Mouse (Mus musculus): Measurements from ENCODE around the gene Gatm. TPM values are rescaled to one million over a fixed set of nuclear protein-coding genes. Genes with fewer than 3 reads are reported as not detected.
A peak's percentile ranks its signal among the peaks of the same experiment; 100 is the strongest.

Gatm gene
- 41.3 and 45.0 TPM in 2 replicates for polyA plus RNA-seq (2015; fragmentation: Nextera tagmentation; extraction: Ambion mirVana)

- 3% methylated on average over 48 of the region's 48 CpGs for WGBS
- Histone ChIP-seq H3K9ac (replicated peaks) (peak within 1 kb of the TSS; percentile 59), H3K27ac (replicated peaks) (peak within 1 kb of the TSS; percentile 48; the same call in 1 of the 2 replicates), H3K9me3 (replicated peaks) (no peaks in the 10 kb centered on the region), H3K4me3 (replicated peaks) (peak within 1 kb of the TSS; percentile 54), H3K27me3 (replicated peaks) (0 out of 2 replicates have a peak, but pooled peaks cover 5% of the 10 kb centered on the region), H3K4me2 (peak within 1 kb of the TSS; percentile 68), H3K4me1 (peaks cover 10% of the 10 kb centered on the region; the same call in 1 of the 2 replicates), H3K36me3 (no peaks in the 10 kb centered on the region)
- peak; percentile 99 for ATAC-seq (ENCODE audit: low FRiP score)
Measured at GRCm38 (mm10) chr2:122610746-122611653, at the start of gene Gatm. Gene Gatm, minus strand, starts transcription at chr2:122611303.

GRCm38 (mm10) chr2:122659825-122660224 is 48.7 kb upstream of the Gatm start:
- ATAC-seq (ENCODE audit: low FRiP score), result no peak
- no peaks in the 10 kb centered on the region for H3K4me1 ChIP-seq
- WGBS, result 90% methylated on average over 7 of the region's 7 CpGs

DNA sequence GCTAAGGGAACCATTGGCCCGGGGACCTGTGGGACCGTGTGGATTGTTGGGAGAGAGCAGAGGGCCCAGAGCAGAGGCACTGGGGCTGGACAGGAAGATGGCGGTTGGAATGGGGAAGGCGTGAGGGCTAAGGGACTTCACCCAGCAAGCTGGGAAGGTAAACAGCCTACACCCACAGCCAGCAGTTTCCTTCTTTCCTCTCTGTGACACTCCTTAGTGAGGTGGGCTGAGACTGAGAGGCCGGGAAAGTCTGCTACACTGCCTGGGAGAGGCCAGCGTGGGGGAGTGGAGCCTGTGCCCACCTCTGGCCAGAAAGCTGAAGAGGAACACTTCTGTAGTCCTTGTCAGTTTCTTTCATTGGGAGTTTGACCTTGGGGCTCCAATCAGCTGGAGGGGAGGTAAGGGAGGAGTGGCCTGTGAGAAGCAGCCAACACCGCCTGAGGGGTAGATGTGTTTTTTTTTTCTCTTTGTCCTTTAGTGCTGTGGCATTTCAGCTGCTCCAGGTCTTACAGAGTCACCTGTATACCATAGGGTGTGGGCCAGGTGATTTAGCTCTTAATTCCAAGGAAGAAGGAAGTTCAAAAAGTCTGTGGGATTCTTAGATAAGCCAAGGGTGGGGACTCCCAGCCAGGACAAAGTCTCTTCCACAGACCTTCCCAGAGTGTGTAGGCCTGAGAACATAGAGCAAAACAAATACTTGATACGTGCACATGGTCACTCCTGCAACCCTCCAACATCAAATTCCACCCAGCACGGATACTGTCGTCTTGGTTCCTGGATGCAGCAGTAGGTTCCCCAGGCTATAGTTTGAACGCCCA is 46.8 kb upstream of the Gatm start:
- WGBS, result 89% methylated on average over 11 of the region's 11 CpGs
- Histone ChIP-seq H3K27me3 (replicated peaks) (no peaks in the 10 kb centered on the region), H3K9ac (replicated peaks) (no peak overlapping the region), H3K9me3 (replicated peaks) (no peaks in the 10 kb centered on the region), H3K36me3 (no peaks in the 10 kb centered on the region), H3K4me1 (no peaks in the 10 kb centered on the region), H3K4me3 (replicated peaks) (no peak overlapping the region), H3K27ac (replicated peaks) (no peak overlapping the region), H3K4me2 (no peak overlapping the region)
- ATAC-seq (ENCODE audit: low FRiP score), result no peak

More at GRCm38 (mm10) chr2:122659825-122660224, 48.7 kb upstream of the Gatm start:
- H3K9ac ChIP-seq (replicated peaks), result no peak overlapping the region
- H3K4me2 ChIP-seq, result no peak overlapping the region
- no peaks in the 10 kb centered on the region for H3K9me3 ChIP-seq (replicated peaks)
- H3K27me3 ChIP-seq (replicated peaks), result no peaks in the 10 kb centered on the region; the same call in 1 of the 2 replicates
- no peak overlapping the region for H3K4me3 ChIP-seq (replicated peaks)
- H3K36me3 ChIP-seq, result no peaks in the 10 kb centered on the region
- H3K27ac ChIP-seq (replicated peaks), result no peak overlapping the region

DNA sequence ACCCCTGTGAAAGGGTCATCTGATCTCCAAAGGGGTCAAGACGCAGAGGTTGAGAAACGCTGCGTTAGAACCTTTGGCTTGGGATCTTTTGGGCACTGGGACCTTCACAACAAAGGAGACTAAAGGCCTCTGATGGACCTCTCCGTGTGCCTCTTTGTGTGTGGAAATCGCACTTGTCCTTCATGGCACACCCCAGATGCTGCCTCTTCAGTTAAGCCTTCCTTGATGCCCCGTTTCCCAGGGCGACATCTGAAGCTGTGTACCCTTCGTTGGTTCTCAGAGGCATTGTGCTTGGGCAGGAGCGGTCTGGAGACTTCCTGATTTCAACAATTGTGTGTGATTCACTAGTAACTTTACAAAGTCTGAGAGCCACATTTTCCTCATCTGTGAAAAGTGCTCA is 45.7 kb upstream of the Gatm start:
- no peak overlapping the region for H3K4me3 ChIP-seq (replicated peaks)
- H3K27ac ChIP-seq (replicated peaks), result no peak overlapping the region
- no peak for ATAC-seq (ENCODE audit: low FRiP score)
- 84% methylated on average over 9 of the region's 9 CpGs for WGBS
- H3K36me3 ChIP-seq, result no peaks in the 10 kb centered on the region
- H3K9ac ChIP-seq (replicated peaks), result no peak overlapping the region
- no peaks in the 10 kb centered on the region for H3K27me3 ChIP-seq (replicated peaks)
- H3K4me2 ChIP-seq, result no peak overlapping the region
- H3K9me3 ChIP-seq (replicated peaks), result no peaks in the 10 kb centered on the region
- H3K4me1 ChIP-seq, result no peaks in the 10 kb centered on the region

DNA sequence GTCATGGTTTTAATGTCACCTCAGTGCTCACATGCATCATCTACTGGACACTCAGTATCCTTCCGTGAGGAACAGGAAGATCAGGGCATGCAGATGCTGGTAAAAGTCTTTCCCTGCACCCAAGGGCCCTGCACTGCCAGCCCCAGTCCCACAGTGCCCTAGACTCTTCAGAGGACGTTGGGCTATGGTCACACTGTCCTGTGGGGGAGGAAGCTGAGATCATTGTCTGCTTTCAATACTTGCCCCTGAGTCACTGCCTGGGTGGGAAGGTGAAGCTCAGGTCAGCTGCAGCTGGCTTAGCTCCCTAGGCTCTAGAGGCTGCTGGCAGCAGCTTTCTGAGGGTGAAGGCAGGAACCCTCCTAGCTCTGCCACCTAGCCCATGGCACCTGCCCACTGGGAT is 44.9 kb upstream of the Gatm start:
- Histone ChIP-seq H3K27me3 (replicated peaks) (no peaks in the 10 kb centered on the region), H3K9ac (replicated peaks) (no peak overlapping the region), H3K36me3 (no peaks in the 10 kb centered on the region), H3K4me3 (replicated peaks) (no peak overlapping the region), H3K27ac (replicated peaks) (no peak overlapping the region), H3K4me2 (no peak overlapping the region), H3K9me3 (replicated peaks) (no peaks in the 10 kb centered on the region), H3K4me1 (no peaks in the 10 kb centered on the region)
- WGBS, result 56% methylated on average over 2 of the region's 2 CpGs
- ATAC-seq (ENCODE audit: low FRiP score), result no peak

DNA sequence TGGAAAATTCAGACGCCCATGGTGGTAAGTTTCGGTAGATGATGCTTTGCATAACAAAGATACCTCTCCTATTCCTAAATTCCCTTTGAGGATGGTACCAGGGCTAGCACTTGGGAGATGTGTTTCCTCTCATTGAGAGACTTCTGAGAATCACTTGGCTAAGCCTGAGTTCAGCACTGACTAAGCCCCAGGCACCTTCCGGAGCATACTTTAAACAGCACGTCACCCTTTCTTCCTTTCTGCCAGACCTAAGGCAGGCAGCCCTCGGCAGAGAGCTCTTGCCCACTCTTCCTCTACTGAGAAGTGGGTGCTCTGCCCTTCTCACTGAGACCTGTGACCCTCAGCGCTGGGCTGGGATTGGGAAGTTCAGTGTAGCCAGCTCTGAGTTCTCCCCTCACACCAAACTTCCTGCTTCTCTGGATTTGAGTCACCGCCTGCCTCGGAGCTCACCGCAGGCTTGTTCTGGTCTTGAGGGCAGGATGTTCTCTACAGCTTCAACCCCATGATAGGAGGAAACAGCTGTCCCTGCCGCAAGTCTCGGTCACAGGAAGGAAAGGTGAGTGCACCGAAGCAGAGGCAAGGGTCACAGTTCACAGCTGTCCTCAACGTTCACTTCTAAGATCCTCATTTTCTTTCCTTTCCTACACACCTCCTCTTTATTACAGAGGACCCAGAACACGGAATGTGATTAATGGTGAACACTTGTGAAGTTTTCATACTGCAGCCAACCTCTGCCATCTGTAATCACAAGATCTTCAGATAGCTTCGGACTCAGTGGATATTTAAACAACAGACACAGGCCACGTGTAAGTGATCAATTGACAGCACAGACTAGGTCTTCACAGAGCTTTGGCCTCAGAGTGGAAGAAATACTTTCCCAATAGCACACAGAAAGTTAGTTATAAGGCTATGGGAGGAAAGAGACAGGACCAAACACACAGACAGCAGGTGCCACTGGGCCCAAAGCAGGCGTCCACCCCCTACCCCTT is 41.3 kb upstream of the Gatm start:
- Histone ChIP-seq H3K9ac (replicated peaks) (no peak overlapping the region), H3K4me1 (no peaks in the 10 kb centered on the region), H3K36me3 (no peaks in the 10 kb centered on the region), H3K27ac (replicated peaks) (no peak overlapping the region), H3K4me3 (replicated peaks) (no peak overlapping the region), H3K4me2 (no peak overlapping the region), H3K9me3 (replicated peaks) (no peaks in the 10 kb centered on the region), H3K27me3 (replicated peaks) (no peaks in the 10 kb centered on the region)
- ATAC-seq (ENCODE audit: low FRiP score), result no peak
- 78% methylated on average over 17 of the region's 17 CpGs for WGBS

- H3K4me1 ChIP-seq, result peaks cover 5% of the 10 kb centered on the region
- peaks cover 21% of the 10 kb centered on the region for H3K27me3 ChIP-seq (replicated peaks)
- H3K36me3 ChIP-seq, result peaks cover 6% of the 10 kb centered on the region; the same call in 1 of the 2 replicates
- H3K4me3 ChIP-seq (replicated peaks), result no peak overlapping the region
- 57% methylated on average over 5 of the region's 5 CpGs for WGBS
- H3K4me2 ChIP-seq, result no peak overlapping the region
- ATAC-seq (ENCODE audit: low FRiP score), result no peak
- no peak overlapping the region for H3K27ac ChIP-seq (replicated peaks)
- no peak overlapping the region for H3K9ac ChIP-seq (replicated peaks)
- no peaks in the 10 kb centered on the region for H3K9me3 ChIP-seq (replicated peaks)
Measured at GRCm38 (mm10) chr2:122638673-122639072, 27.6 kb upstream of the Gatm start.

- H3K4me3 ChIP-seq (replicated peaks), result peak overlapping the region; percentile 38
- peaks cover 11% of the 10 kb centered on the region for H3K36me3 ChIP-seq
- H3K4me1 ChIP-seq, result peaks cover 5% of the 10 kb centered on the region
- 40% methylated on average over 12 of the region's 12 CpGs for WGBS
- H3K27ac ChIP-seq (replicated peaks), result no peak overlapping the region
- peak overlapping the region; percentile 43; the same call in 1 of the 2 replicates for H3K9ac ChIP-seq (replicated peaks)
- no peak for ATAC-seq (ENCODE audit: low FRiP score)
- H3K4me2 ChIP-seq, result peak overlapping the region; percentile 74
- no peaks in the 10 kb centered on the region for H3K9me3 ChIP-seq (replicated peaks)
- H3K27me3 ChIP-seq (replicated peaks), result peaks cover 21% of the 10 kb centered on the region
Measured at GRCm38 (mm10) chr2:122638029-122638428, 26.9 kb upstream of the Gatm start.

- H3K4me3 ChIP-seq (replicated peaks), result peak overlapping the region; percentile 38
- H3K9me3 ChIP-seq (replicated peaks), result no peaks in the 10 kb centered on the region
- H3K36me3 ChIP-seq, result peaks cover 16% of the 10 kb centered on the region
- no peak overlapping the region for H3K27ac ChIP-seq (replicated peaks)
- peaks cover 21% of the 10 kb centered on the region for H3K27me3 ChIP-seq (replicated peaks)
- peak overlapping the region; percentile 74 for H3K4me2 ChIP-seq
- peak; percentile 63 for ATAC-seq (ENCODE audit: low FRiP score)
- H3K4me1 ChIP-seq, result peaks cover 6% of the 10 kb centered on the region
- 1% methylated on average over 36 of the region's 36 CpGs for WGBS
- H3K9ac ChIP-seq (replicated peaks), result peak overlapping the region; percentile 43
Measured at GRCm38 (mm10) chr2:122637526-122637997, 26.5 kb upstream of the Gatm start.

DNA sequence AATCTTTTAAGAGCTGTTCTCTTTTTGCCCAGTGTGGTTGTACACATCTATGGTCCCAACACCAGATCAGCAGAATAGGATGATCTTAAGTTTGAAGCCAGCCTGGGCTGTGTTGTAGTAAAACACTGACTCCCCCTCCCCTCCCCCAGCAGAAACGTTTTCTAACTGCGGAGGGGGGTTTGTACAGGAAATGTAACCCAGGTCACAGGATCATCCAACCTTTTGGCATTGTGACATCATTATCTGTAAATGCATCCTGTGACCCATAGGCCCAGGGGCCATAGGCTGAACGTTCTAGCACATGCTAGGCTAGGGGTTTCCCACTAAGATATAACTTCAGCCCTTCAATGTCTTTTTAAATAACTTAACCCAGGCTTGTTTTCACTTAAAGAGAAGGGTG is 25.6 kb upstream of the Gatm start, which contains the start of gene AA467197:
Gene AA467197, plus strand, starts transcription at position 301 of the 400 bp plus-strand sequence.
- H3K4me2 ChIP-seq, result peak within 1 kb of the TSS; percentile 74
- no peaks in the 10 kb centered on the region for H3K9me3 ChIP-seq (replicated peaks)
- peaks cover 21% of the 10 kb centered on the region for H3K27me3 ChIP-seq (replicated peaks)
- peaks cover 14% of the 10 kb centered on the region for H3K4me1 ChIP-seq
- peaks cover 19% of the 10 kb centered on the region for H3K36me3 ChIP-seq
- WGBS, result 63% methylated on average over 3 of the region's 3 CpGs
- peak within 1 kb of the TSS; percentile 38 for H3K4me3 ChIP-seq (replicated peaks)
- ATAC-seq (ENCODE audit: low FRiP score), result no peak
- H3K27ac ChIP-seq (replicated peaks), result no peak within 1 kb of the TSS
- peak within 1 kb of the TSS; percentile 43 for H3K9ac ChIP-seq (replicated peaks)

Measured in neural tube, embryonic 15.5 days (tissue).